Mouse (Mus musculus): ENCODE data around the gene Spcs2.
A peak's percentile ranks its signal among the peaks of the same experiment; 100 is the strongest.

Gene Spcs2

GRCm38 (mm10) chr7:99878254-99878653 is 15.0 kb upstream of the Spcs2 start:
- TF ChIP-seq GATA4 (IDR thresholded peaks at IDR 0.05; ENCODE audit: insufficient replicate concordance, low read length): no peak

GRCm38 (mm10) chr7:99876345-99876744 is 13.1 kb upstream of the Spcs2 start:
- no peak for TF ChIP-seq GATA4 (IDR thresholded peaks at IDR 0.05; ENCODE audit: insufficient replicate concordance, low read length)

GRCm38 (mm10) chr7:99875891-99876290 is 12.6 kb upstream of the Spcs2 start:
- no peak for TF ChIP-seq GATA4 (IDR thresholded peaks at IDR 0.05; ENCODE audit: insufficient replicate concordance, low read length)

GRCm38 (mm10) chr7:99873965-99874364 is 10.7 kb upstream of the Spcs2 start:
- TF ChIP-seq GATA4 (IDR thresholded peaks at IDR 0.05; ENCODE audit: insufficient replicate concordance, low read length): no peak

GRCm38 (mm10) chr7:99869296-99869695 is 6.0 kb upstream of the Spcs2 start:
- no peak for TF ChIP-seq GATA4 (IDR thresholded peaks at IDR 0.05; ENCODE audit: insufficient replicate concordance, low read length)

- TF ChIP-seq GATA4 (IDR thresholded peaks at IDR 0.05; ENCODE audit: insufficient replicate concordance, low read length): no peak
Measured at GRCm38 (mm10) chr7:99865219-99865618, 2.0 kb upstream of the Spcs2 start.

- TF ChIP-seq GATA4 (IDR thresholded peaks at IDR 0.05; ENCODE audit: insufficient replicate concordance, low read length): no peak
Measured at GRCm38 (mm10) chr7:99864241-99865028, 1.2 kb upstream of the Spcs2 start.

- TF ChIP-seq GATA4 (IDR thresholded peaks at IDR 0.05; ENCODE audit: insufficient replicate concordance, low read length): peak; percentile 31; the same call in 1 of the 2 replicates
Measured at GRCm38 (mm10) chr7:99858813-99859585, 4.3 kb downstream of the Spcs2 start, which contains the start of gene Xrra1. Gene Xrra1, plus strand, starts transcription at chr7:99859116.

GRCm38 (mm10) chr7:99858175-99858812 is 5.0 kb downstream of the Spcs2 start:
- no peak for TF ChIP-seq GATA4 (IDR thresholded peaks at IDR 0.05; ENCODE audit: insufficient replicate concordance, low read length)

GRCm38 (mm10) chr7:99856266-99856861 is 6.9 kb downstream of the Spcs2 start:
- TF ChIP-seq GATA4 (IDR thresholded peaks at IDR 0.05; ENCODE audit: insufficient replicate concordance, low read length): no peak

GRCm38 (mm10) chr7:99854311-99854710 is 9.0 kb downstream of the Spcs2 start:
- no peak for TF ChIP-seq GATA4 (IDR thresholded peaks at IDR 0.05; ENCODE audit: insufficient replicate concordance, low read length)

GRCm38 (mm10) chr7:99853350-99853749 is 9.9 kb downstream of the Spcs2 start:
- no peak for TF ChIP-seq GATA4 (IDR thresholded peaks at IDR 0.05; ENCODE audit: insufficient replicate concordance, low read length)

- TF ChIP-seq GATA4 (IDR thresholded peaks at IDR 0.05; ENCODE audit: insufficient replicate concordance, low read length): no peak
Measured at GRCm38 (mm10) chr7:99851618-99852017, 11.6 kb downstream of the Spcs2 start.

GRCm38 (mm10) chr7:99851121-99851520 is 12.1 kb downstream of the Spcs2 start:
- no peak for TF ChIP-seq GATA4 (IDR thresholded peaks at IDR 0.05; ENCODE audit: insufficient replicate concordance, low read length)

- TF ChIP-seq GATA4 (IDR thresholded peaks at IDR 0.05; ENCODE audit: insufficient replicate concordance, low read length): no peak
Measured at GRCm38 (mm10) chr7:99850534-99850933, 12.7 kb downstream of the Spcs2 start.
